Mouse (Mus musculus) layer of hippocampus, adult 2 months (tissue): ENCODE measurements around the gene Lrriq3. TPM values are rescaled to one million over a fixed set of nuclear protein-coding genes. Genes with fewer than 3 reads are reported as not detected.

Experiments
- DNase-seq, 2 experiments: peaks; one replicate each; pipeline ENCODE4 v3.0.0; 2022; ENCODE audit warnings: low spot score in 2 of 2
- H3K27ac ChIP-seq: fragments of 200-600 bp; 2 replicates; pipeline ENCODE4 v1.8.1; 2022
- H3K4me3 ChIP-seq: fragments of 200-600 bp; 2 replicates; pipeline ENCODE4 v1.8.1; 2022; ENCODE audit warnings: mild to moderate bottlenecking
- CTCF ChIP-seq: fragments of 200-600 bp; conservative IDR thresholded peaks from 2 replicates; pipeline ENCODE4 v1.8.1; 2022; ENCODE audit warnings: antibody characterized with exemption, mild to moderate bottlenecking, moderate library complexity
- long read RNA-seq, 2 experiments: library from polyadenylated mRNA; stranded (forward); transcript quantifications; one replicate each; pipeline ENCODE4 v2.0.0; 2021; ENCODE audit warnings: borderline mapping rate in 2 of 2
- total RNA-seq, 2 experiments: library from RNA; stranded (reverse); gene quantifications; 2 replicates each; pipeline ENCODE4 v1.2.3; 2021

Gene Lrriq3
- total RNA-seq: under 1 TPM; 0.39 to 0.49 TPM
- long read RNA-seq, experiment 1, partial matches to known transcripts: 1 of 1 reads
- long read RNA-seq, experiment 1, other reads (novel, unspliced or antisense): 0 of 1 reads
- long read RNA-seq, experiment 2, partial matches to known transcripts: 0 of 1 reads
- long read RNA-seq, experiment 2, other reads (novel, unspliced or antisense): 1 of 1 reads

DNA sequence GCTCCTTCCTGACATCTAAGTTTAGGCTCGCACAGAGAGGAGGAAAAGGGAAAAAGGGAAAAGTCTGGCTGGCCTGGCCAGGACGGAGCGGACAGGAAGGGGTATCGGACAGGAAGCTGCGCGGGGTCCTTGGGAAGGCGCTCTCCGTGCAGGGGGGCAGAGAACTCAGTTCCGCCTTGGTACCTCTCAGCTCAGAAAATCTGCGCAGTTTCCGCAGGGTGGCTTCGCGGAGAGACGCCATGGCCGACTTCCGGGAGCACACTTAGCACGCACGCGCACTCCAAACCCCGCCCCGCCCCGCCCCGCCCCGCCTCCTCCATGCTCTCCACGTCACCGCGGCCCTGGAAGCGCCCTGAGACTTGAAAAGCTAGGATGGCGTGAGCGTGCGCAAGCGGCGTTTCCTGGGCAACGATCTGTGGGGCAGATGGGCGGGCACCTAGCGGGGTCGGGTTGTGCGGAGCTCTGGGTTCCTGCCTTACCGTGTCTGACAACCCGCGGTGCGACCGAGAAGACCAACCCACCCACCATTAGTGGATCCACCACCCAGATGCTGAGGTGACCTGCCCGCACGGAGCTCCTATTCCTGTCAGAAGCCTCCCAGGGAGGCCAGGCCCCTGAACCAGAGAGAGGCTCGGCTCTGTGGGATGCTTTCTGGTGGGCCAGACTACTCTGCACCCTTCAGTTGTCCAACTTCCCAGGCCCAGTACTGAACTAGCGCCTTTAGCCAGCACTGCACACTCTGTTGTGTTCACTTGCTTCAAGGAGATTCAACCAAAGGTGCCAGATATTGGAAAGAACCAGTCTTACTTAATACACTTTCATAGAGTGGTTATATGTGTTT is at the start of gene Lrriq3, which contains the start of gene Fpgt:
Gene Lrriq3, plus strand, starts transcription at position 319 of the 841 bp plus-strand sequence.
Gene Fpgt, minus strand, starts transcription at position 288 of the 841 bp plus-strand sequence.
- peak; percentile 91 to 92 for DNase-seq
- Histone ChIP-seq H3K27ac (peak within 1 kb of the TSS; percentile 97), H3K4me3 (peak within 1 kb of the TSS; percentile 69)
- peak; percentile 29; the same call in 1 of the 2 replicates for TF ChIP-seq CTCF

- no peak for DNase-seq
- no peak overlapping the region for H3K4me3 ChIP-seq
- TF ChIP-seq CTCF: no peak
- H3K27ac ChIP-seq: no peak overlapping the region
Observed at GRCm38 (mm10) chr3:155052021-155052420, 41.2 kb upstream of the Lrriq3 start.

GRCm38 (mm10) chr3:155053189-155053588 is 40.0 kb upstream of the Lrriq3 start:
- no peak for TF ChIP-seq CTCF
- Histone ChIP-seq H3K27ac (no peak overlapping the region), H3K4me3 (no peak overlapping the region)
- DNase-seq: no peak

- TF ChIP-seq CTCF: no peak
- no peak for DNase-seq
- Histone ChIP-seq H3K27ac (no peak within 1 kb of the TSS), H3K4me3 (no peak within 1 kb of the TSS)
Observed at GRCm38 (mm10) chr3:155055231-155055916, 37.9 kb upstream of the Lrriq3 start, which contains the start of gene Tnni3k. TSS of gene Tnni3k (minus strand) at chr3:155055407.

DNA sequence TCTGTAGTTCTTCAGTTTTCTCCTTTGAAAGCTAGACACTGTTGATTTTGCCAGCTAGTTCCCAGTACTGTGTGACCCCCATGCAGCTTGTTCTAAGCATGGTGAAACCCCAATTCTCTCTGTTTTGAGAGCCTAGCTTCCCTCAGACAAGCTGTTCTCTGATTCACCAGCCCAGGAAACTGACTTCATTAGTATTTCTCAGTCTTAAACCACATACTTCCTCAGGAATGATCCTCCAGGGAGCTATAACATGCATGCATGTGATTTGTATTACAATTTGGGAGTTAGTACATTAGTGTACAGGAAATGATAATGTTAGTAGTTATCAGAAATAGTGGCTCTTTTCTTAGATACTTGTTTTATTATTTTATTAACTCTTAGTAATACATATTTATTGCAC is 36.6 kb upstream of the Lrriq3 start:
- no peak overlapping the region for H3K4me3 ChIP-seq
- peak in 1 of 2 experiments; percentile 11 for DNase-seq
- no peak overlapping the region for H3K27ac ChIP-seq
- no peak for TF ChIP-seq CTCF

DNA sequence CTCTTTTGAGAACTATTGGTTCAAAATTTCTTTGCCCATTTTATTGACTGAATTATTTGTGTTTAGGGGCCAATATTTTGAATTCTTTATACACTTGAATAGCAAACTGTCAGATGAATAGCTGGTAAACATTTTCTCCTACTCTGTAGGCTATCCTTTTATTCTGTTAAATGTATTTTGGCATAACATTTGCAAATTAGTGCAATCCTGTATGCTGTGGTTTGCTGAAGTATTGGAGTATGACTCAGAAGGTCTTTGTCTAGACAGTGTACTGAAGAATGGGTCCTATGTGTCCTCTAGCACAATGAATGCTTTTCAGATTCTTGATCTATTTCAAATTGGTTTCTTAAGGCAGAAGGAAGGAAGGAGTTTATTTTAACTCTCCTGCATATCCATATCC is 35.7 kb upstream of the Lrriq3 start:
- Histone ChIP-seq H3K4me3 (no peak overlapping the region), H3K27ac (no peak overlapping the region)
- no peak for TF ChIP-seq CTCF
- DNase-seq: no peak

DNA sequence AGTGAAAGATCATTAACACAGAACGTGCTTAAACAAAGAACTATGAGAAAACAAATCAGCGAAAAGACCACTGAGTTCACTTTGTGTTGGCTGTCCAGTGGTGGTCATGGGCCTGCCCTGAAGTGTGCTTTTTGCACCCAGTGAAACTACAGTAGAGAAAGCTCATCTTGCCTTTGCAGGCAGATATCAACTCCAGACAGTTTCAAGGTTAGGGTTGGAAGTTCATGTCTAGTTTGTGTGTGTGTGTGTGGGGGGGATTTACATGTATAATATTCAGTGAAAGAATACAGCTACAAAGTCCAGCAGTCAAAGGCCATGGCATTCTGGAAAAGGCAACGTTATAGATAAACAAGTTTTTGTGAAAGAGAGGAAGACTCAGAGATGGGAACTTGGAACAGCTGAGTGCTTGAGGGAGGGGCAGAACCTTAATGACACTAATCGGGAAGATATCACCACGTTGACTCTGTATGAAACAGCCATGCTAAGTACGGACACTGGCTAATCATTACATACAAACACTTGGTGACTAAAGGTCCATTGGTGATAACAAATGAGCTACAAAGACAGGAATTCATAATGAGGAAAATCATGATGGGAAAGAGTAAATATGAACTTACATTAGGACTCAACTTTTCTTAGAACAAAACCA is 34.3 kb upstream of the Lrriq3 start:
- H3K4me3 ChIP-seq: no peak overlapping the region
- no peak for DNase-seq
- H3K27ac ChIP-seq: no peak overlapping the region
- TF ChIP-seq CTCF: no peak

DNA sequence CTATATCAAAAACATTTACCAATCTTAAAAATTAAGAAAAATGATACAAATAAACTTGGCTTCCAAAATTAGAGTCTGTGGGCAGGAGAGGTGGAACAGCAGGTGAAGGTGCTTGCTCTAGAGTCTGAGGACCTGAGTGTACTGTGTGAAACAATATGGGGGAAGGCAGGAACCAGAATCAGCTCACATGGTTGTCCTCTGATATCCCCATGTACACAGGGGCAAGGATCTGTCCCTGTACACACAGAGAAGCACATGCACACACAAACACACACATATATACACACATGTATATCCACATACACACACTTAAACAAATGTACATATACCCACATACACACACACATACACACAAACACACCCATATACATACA is 33.8 kb upstream of the Lrriq3 start:
- DNase-seq: no peak
- TF ChIP-seq CTCF: no peak
- no peak overlapping the region for H3K4me3 ChIP-seq
- no peak overlapping the region for H3K27ac ChIP-seq

DNA sequence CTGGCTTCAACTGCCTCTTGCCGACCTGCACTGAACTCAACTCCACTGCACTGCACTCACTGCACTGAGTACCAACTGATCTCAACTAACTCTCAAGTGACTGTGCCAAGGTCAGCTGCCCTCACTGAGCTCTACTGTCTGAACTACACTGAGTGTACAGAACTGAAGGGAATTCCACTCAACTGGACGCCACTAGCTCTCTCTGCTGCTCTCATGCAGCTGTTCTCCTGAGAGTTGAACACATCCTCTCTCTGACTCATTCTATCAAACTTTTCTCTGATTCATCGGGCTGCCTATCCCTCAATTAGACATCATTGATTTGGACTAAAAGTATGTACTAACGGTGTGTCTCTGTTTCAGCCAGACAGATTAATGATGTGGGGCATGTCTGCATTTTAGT is 15.3 kb upstream of the Lrriq3 start:
- Histone ChIP-seq H3K4me3 (no peak overlapping the region), H3K27ac (no peak overlapping the region)
- DNase-seq: no peak
- no peak for TF ChIP-seq CTCF

DNA sequence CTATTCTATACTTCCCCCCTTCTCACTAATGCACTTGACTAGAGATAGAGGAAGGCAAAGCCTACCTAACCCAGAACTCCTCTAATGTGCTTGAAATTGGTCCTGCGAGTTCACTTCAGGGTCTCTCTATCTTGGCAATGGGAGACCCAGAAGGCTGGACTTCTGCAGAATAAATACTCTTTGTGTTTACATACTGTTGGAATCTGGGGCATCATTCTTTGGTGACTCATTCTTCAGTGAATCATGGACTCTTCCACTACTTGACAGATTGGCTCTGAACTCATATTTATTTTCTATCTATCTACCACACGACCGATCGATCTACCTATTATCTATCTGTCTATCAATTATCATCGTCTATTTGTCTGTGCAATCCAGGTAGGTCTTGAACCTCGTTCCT is 1.2 kb upstream of the Lrriq3 start:
- no peak for DNase-seq
- H3K4me3 ChIP-seq: peak overlapping the region; percentile 69
- no peak for TF ChIP-seq CTCF
- no peak overlapping the region for H3K27ac ChIP-seq

DNA sequence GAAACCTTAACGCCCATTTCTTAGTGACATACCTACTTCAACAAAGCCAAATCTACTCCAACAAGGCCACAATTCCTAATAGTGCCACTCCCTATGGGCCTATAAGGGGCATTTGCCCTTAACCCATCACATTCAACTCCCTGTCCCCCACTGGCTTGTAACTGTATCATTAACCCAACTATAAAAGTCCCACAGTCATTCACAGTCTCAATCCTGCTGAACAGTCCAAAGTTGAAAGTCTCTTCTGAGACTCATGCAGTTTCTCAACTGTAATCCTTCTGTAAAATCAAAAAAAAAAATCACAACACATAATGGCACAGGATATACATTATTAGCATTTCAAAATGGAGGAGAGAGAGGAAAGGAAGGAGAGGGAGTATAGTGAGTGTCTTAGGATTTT is 6.0 kb downstream of the Lrriq3 start:
- no peak overlapping the region for H3K27ac ChIP-seq
- H3K4me3 ChIP-seq: no peak overlapping the region
- DNase-seq: no peak
- TF ChIP-seq CTCF: no peak

DNA sequence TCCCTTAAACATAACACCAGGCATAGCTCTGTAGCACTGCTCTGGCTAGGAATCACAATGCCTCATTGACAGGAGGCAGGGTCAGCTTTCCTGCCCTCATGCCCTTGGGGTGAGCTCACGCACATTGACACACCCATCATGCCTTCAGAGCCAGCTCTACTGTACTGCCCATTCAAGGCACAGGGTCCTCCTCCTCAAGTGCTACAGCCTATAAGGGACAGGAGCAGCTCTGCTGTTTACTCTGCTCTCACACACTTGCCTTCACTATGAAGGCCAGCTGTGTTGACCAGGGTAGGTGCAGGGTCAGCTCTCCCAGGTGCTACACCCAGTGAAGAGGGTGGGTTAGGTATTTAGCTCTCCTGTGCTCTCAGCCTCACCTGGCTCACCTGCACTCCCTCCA is 12.7 kb downstream of the Lrriq3 start:
- no peak for TF ChIP-seq CTCF
- Histone ChIP-seq H3K27ac (no peak overlapping the region), H3K4me3 (no peak overlapping the region)
- no peak for DNase-seq

DNA sequence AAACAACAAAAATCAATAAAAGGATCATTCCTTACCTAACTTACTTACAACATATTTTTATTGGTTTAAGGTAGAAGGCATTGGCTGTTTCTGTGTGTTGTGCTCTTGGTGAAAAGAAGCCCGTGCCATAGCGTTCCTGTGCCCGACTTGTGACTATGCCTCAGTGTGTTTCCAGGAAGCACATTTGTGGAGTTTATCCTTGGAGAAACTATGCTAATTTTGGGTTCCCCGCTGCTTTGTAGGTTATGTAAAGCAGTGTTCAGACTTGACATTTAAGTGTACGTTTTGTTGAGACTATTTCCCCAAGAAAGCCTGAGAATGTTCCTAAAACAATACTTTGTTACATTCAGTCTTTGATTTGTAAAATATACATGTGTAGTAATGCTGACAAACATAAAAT is 44.5 kb downstream of the Lrriq3 start:
- Histone ChIP-seq H3K27ac (no peak overlapping the region), H3K4me3 (no peak overlapping the region)
- DNase-seq: no peak
- TF ChIP-seq CTCF: no peak
